15 mouse cellular contexts compared by ENCODE assay signal in the genomic region with DNA sequence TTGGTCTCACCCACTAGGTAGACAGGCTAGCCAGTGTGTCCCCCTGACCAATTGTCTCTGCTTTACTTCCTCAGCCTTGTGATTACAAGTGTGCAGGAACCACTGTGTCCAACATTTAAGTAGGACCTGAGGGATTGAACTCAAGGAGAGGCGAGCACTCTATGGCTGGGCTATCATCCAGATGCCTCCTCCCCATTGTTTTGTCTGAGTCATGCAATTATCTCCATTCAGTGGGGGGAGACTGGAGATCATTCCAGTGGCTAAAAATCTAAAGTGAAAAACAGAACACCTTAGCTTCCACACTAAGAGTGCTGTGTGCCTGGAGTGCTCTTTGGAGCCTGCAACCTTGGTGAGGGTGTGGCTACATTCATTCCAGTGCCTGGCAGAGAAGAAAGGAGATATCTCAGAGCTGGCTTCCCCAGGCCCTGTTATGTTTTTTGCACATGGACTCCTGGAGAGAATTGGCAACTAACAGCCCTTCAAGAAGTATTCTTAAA.
A peak's percentile ranks its signal among the peaks of the same experiment; 100 is the strongest.
DNase-seq lines count a peak whose midpoint lies in the region; ATAC-seq and TF ChIP-seq lines count a peak whose summit lies in the region.
"Had no signal": no experiment of that assay in that cellular context is flagged by ENCODE, and none has a peak within 500 bp of the region (broad histone marks: within the 10 kb centered on the region; RNA-seq: fewer than 3 reads in every experiment).

No protein-coding gene starts in this region.

- no peaks in the 10 kb centered on the region for H3K9me3 ChIP-seq in hindbrain, embryonic 12.5 days (replicated peaks)
- no peaks in the 10 kb centered on the region for H3K9me3 ChIP-seq in hindbrain, embryonic 10.5 days
- no peaks in the 10 kb centered on the region for H3K9me3 ChIP-seq in midbrain, embryonic 15.5 days
- no peaks in the 10 kb centered on the region for H3K9me3 ChIP-seq in lung, postnatal 0 days (ENCODE audit: low read length)
- H3K9me3 ChIP-seq: embryonic facial prominence, embryonic 13.5 days had no signal

- no peak for TF ChIP-seq EP300 in lung, postnatal 0 days (IDR thresholded peaks at IDR 0.05)

- 82% methylated on average over 1 of the region's 1 CpGs for WGBS in hindbrain, embryonic 12.5 days
- 76% methylated on average over 1 of the region's 1 CpGs for WGBS in hindbrain, embryonic 10.5 days
- WGBS in midbrain, embryonic 15.5 days: 42% methylated on average over 1 of the region's 1 CpGs
- WGBS in lung, postnatal 0 days: 53% methylated on average over 1 of the region's 1 CpGs

- no peak for TF ChIP-seq CTCF in lung, postnatal 0 days (IDR thresholded peaks at IDR 0.05)

- no peak for DNase-seq in hindbrain, embryonic 10.5 days (ENCODE audit: low spot score)
- DNase-seq in MN1 (ENCODE audit: low spot score): peak; percentile 55
- DNase-seq in brain, adult 2 months (ENCODE audit: low read depth, low spot score): peak; percentile 57
- DNase-seq in lung, postnatal 0 days (ENCODE audit: low spot score): no peak
- DNase-seq in lung, adult 18-20 months: no peak
- DNase-seq: adrenal gland, postnatal 14 days; gastrocnemius, postnatal 36 days; kidney, adult 9 months; spleen, adult 18-20 months; thymus, postnatal 14 days had no signal

- no peak overlapping the region for H3K4me3 ChIP-seq in hindbrain, embryonic 12.5 days
- H3K4me3 ChIP-seq in hindbrain, embryonic 10.5 days: no peak overlapping the region
- no peak overlapping the region for H3K4me3 ChIP-seq in midbrain, embryonic 15.5 days
- no peak overlapping the region for H3K4me3 ChIP-seq in lung, postnatal 0 days (ENCODE audit: low read depth, low read length)
- H3K4me3 ChIP-seq: embryonic facial prominence, embryonic 13.5 days had no signal

- no peak overlapping the region for H3K9ac ChIP-seq in hindbrain, embryonic 12.5 days
- no peak overlapping the region for H3K9ac ChIP-seq in midbrain, embryonic 15.5 days
- H3K9ac ChIP-seq in lung, postnatal 0 days (replicated peaks; ENCODE audit: low read depth): no peak overlapping the region
- H3K9ac ChIP-seq: embryonic facial prominence, embryonic 13.5 days; liver, postnatal 0 days had no signal

- no peaks in the 10 kb centered on the region for H3K36me3 ChIP-seq in hindbrain, embryonic 12.5 days
- H3K36me3 ChIP-seq in hindbrain, embryonic 10.5 days: no peaks in the 10 kb centered on the region
- H3K36me3 ChIP-seq in midbrain, embryonic 15.5 days (replicated peaks): no peaks in the 10 kb centered on the region
- H3K36me3 ChIP-seq in lung, postnatal 0 days (ENCODE audit: insufficient read depth, low read length): no peaks in the 10 kb centered on the region
- H3K36me3 ChIP-seq: embryonic facial prominence, embryonic 13.5 days had no signal

- ATAC-seq in hindbrain, embryonic 12.5 days (ENCODE audit: low FRiP score): 0 out of 2 replicates have a peak, but pooled peaks have one; percentile 16
- ATAC-seq in midbrain, embryonic 15.5 days (replicated peaks): no peak
- ATAC-seq in lung, postnatal 0 days: no peak
- ATAC-seq: liver, postnatal 0 days had no signal

- no peaks in the 10 kb centered on the region for H3K27me3 ChIP-seq in hindbrain, embryonic 12.5 days
- H3K27me3 ChIP-seq in hindbrain, embryonic 10.5 days (ENCODE audit: insufficient read depth, poor library complexity, severe bottlenecking): no peaks in the 10 kb centered on the region
- H3K27me3 ChIP-seq in midbrain, embryonic 15.5 days (replicated peaks): no peaks in the 10 kb centered on the region
- no peaks in the 10 kb centered on the region for H3K27me3 ChIP-seq in lung, postnatal 0 days (replicated peaks; ENCODE audit: insufficient read depth, low read length)

- H3K4me2 ChIP-seq in hindbrain, embryonic 12.5 days (replicated peaks): no peak overlapping the region
- H3K4me2 ChIP-seq in midbrain, embryonic 15.5 days: no peak overlapping the region
- H3K4me2 ChIP-seq in lung, postnatal 0 days (replicated peaks; ENCODE audit: low read depth, low read length): no peak overlapping the region
- H3K4me2 ChIP-seq: embryonic facial prominence, embryonic 13.5 days had no signal

- peaks cover 13% of the 10 kb centered on the region for H3K4me1 ChIP-seq in hindbrain, embryonic 12.5 days
- H3K4me1 ChIP-seq in hindbrain, embryonic 10.5 days (replicated peaks): no peaks in the 10 kb centered on the region
- peaks cover 14% of the 10 kb centered on the region for H3K4me1 ChIP-seq in midbrain, embryonic 15.5 days
- no peaks in the 10 kb centered on the region for H3K4me1 ChIP-seq in lung, postnatal 0 days (ENCODE audit: insufficient read depth, low read depth, low read length)
- H3K4me1 ChIP-seq: embryonic facial prominence, embryonic 13.5 days had no signal

- H3K27ac ChIP-seq in hindbrain, embryonic 12.5 days: peak overlapping the region; percentile 7; the same call in 1 of the 2 replicates
- H3K27ac ChIP-seq in hindbrain, embryonic 10.5 days: no peak overlapping the region
- peak overlapping the region; percentile 60 for H3K27ac ChIP-seq in midbrain, embryonic 15.5 days
- H3K27ac ChIP-seq in lung, postnatal 0 days (ENCODE audit: low read length): no peak overlapping the region
- H3K27ac ChIP-seq: embryonic facial prominence, embryonic 13.5 days; macrophage had no signal

Comparison
In these comparisons a context has a peak if more than half of its experiments do, and no peak if none do; other contexts are left out.
1. H3K27ac ChIP-seq: peak in hindbrain, embryonic 12.5 days (single experiment) and midbrain, embryonic 15.5 days (single experiment); none in hindbrain, embryonic 10.5 days (single experiment) and lung, postnatal 0 days (single experiment).
2. DNase-seq: peak in MN1 (single experiment) and brain, adult 2 months (single experiment); none in hindbrain, embryonic 10.5 days (single experiment), lung, postnatal 0 days (single experiment) and lung, adult 18-20 months (0 of 2).